Mouse (Mus musculus) cerebellum, postnatal 25 days (tissue): ENCODE measurements at regions not wholly inside any gene's neighbourhood (a gene's known extent, or its start where the extent isn't known, plus 50 kb on each side); places are given as distances from the start of the nearest gene placed in this dataset.

Experiments used
- DNase-seq, 2 experiments: peaks; one replicate each; pipeline ENCODE4 v3.0.0; 2021; ENCODE audit warnings: mixed read lengths in 2 of 2

- DNase-seq, result no peak
Observed at GRCm38 (mm10) chr3:41217770-41218169, 134.9 kb upstream of the Pgrmc2 start.

DNA sequence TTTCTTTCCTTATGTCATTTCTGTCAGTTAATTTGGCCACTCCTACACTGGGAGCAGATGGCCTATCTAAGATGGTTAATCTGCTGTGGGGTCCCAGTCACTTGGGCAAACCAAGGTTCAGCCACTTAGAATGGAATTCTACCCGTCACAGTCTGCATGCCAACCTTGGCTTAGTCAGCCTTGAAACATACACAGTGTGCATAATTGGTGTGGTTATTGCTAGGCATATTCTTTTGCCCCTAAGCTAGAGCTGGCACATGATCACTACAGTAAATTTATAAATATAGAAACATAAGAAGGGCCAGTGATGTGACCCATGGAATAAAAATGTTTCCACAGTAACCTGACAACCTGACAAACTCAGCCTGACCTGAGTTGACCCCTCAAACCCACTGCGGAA, 130.7 kb upstream of the Pgrmc2 start:
- DNase-seq, result no peak

DNA sequence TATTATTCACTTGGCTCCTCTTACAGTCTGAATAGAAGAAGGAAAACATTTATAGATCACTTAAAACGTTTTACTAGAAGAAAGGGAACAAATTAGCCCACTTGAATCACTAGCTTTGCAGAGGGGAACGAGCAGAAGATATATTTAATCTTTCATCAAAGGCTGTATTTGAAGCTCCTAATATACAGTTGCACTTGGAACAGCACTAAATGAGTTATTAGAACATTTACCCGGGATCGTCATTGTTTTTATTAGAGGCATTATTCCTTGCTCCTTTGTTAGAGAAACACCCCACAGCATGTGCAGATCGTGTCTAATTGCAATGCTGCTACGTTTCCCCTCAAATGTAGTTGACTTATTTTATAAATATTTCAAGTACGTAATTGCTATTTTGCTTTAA, 127.5 kb upstream of the Pgrmc2 start:
- no peak for DNase-seq

DNA sequence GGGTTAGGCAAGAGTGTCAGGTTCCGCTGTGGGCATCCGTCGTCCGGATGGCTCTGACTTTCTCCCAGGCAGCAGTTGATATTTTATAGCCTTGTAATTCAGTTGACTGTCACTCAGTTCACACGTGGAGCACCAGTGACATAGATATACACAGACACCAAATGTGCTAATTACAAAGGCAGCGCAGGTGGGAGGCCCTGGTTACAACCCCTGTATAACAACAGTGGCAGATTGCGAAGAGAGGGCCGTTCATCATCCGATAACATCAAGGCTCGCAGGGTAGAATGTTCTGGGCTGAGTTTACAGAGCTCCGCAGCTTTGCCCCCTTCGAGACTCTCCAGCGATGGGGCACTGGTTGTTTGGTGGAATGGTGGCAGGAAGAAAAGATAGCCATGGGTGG, 120.0 kb upstream of the Pgrmc2 start:
- DNase-seq, result no peak

DNA sequence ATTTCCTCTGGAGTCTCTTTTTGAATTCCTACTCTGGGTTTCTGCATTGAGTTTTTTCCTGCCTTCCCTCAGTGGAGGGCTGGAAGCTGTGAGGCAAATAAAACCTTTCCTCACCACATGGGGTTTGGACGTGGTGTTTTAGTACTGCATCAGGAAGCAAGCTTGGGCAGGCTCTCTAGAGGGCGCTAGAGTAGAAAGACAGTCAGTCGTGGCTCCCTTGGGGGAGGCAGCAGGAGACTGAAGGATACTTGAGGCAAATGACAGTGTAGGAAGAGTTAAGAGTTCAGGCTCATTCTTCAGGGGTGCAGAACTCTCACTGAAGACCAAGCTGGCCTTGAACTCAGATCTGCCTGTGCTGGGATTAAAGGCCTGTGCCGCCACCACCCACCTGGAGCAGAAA, 118.9 kb upstream of the Pgrmc2 start:
- DNase-seq, result no peak

DNA sequence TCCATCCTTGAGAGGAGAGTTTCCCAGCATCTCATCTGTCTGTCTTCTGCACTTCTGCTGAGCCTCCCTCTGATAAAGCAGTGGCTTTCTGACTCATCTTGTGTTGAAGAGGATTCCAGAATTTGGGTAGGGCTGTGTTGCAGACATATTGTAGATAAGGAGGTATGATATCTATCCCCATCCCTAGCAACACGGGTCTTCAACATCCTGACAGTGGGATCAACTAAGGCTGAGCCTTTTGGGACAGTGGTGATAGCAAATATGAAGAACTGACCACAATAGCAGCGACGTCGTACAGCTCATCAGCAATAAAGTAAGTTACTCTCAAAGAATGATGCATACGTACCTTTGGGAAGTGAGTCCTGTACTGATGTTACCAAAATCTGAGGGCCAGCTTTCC, 117.2 kb upstream of the Pgrmc2 start:
- DNase-seq, result no peak

GRCm38 (mm10) chr3:41198216-41198976, 115.5 kb upstream of the Pgrmc2 start:
- DNase-seq, result peak; percentile 67 to 80

GRCm38 (mm10) chr3:41195113-41195975, 112.5 kb upstream of the Pgrmc2 start:
- DNase-seq, result peak; percentile 99

DNA sequence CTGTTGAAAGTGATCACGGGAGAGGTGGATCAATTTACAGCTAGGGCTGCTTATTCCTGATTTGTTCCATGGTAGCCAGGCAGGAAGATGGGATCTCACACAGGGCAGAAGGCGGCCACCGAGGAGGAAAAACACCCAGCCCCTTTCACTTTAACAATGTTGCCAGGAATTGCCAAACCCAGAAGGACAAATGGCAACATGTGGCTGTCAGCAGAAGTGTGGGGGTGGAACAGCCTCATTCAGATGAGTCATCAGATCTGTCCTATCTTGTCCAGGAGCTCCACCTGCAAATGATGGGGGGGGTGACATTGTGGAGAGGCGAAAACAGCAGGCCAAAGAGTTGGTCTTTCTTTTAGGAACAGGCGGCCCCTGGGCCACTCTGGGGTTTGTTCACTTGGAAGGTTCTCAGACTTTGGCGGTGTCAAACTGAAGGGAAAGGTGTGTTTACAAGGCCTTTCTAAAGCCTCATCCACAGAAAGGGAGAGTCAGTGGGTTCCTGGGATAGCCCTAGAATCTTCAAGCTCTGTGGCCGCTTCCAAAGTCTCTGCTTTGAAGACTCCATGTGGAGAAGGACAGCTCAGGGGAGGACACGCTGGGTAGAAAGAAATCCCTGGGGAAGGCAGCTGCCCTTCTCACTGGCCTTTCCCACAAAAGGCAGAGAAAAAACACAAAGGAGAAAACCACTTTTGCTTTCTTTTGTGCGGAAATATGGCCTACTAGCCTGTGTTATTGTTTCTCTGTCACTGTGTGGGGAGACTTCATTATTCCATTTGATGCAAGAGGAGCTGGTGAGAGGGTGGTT, 111.7 kb upstream of the Pgrmc2 start:
- peak; percentile 12 to 16 for DNase-seq

DNA sequence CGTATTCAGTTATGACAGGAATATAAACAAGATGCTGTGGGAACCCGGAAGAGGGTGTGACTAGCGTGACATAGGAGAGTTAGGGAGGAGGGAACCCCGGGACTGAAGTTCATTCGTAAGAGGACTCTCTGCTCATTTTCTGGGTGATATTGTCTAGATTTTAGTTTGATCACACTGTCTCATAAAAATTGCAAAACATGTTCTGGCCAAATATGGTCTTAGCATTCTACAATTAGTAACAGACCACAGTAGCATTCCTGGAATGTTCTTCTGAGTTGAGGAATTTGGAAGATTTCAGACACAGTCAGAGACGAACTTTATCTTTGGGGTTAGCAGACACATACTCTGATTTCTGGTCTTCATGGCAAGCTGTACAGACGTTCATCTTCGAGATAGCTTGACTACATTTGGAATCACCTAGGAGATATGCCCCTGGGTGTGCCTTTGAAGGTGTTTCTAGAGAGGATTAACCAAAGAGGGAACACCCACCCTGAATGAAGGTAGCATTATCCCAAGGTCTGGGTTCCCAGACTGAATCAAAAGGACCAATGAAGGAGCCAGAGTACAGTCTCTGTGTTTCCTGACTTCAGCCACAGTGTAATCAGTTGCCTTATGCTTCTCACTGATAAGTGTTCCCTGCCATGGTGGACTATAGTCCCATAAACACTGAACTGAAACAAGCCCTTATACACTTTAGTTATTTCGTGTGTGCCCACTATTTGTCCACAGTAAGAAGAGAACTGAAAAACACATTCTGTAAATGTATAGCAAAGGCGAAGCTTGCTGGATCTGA, 102.7 kb upstream of the Pgrmc2 start:
- DNase-seq, result no peak

GRCm38 (mm10) chr3:41184375-41184774, 101.5 kb upstream of the Pgrmc2 start:
- no peak for DNase-seq

- peak in 1 of 2 experiments; percentile 12 for DNase-seq
Observed at GRCm38 (mm10) chr3:41182900-41183595, 100.2 kb upstream of the Pgrmc2 start.

GRCm38 (mm10) chr3:41182036-41182899, 99.4 kb upstream of the Pgrmc2 start:
- DNase-seq, result peak; percentile 88 to 94

DNA sequence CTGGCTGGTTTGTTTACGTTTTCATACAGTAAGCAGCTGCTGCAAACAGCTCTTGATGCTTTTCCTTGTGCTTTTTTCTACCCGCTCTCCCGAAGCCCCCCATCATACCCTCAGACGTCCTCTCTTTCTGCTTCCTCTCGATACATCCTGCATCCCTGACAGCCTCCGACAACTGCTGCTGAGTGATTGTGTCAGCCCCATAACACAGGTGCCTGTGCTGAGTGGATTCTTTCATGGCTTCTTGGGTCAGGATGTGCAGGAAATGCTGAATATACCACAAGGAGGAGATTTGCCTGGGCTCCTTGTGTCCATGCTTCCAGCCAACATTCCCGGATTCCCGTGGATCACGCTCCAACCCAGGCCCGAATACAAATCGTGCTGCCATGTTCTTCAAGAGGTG, 98.6 kb upstream of the Pgrmc2 start:
- no peak for DNase-seq

GRCm38 (mm10) chr3:41180911-41181310, 98.1 kb upstream of the Pgrmc2 start:
- no peak for DNase-seq

GRCm38 (mm10) chr3:41179037-41179880, 96.4 kb upstream of the Pgrmc2 start:
- DNase-seq, result no peak

- no peak for DNase-seq
Observed at GRCm38 (mm10) chr3:41177124-41177523, 94.3 kb upstream of the Pgrmc2 start.

DNA sequence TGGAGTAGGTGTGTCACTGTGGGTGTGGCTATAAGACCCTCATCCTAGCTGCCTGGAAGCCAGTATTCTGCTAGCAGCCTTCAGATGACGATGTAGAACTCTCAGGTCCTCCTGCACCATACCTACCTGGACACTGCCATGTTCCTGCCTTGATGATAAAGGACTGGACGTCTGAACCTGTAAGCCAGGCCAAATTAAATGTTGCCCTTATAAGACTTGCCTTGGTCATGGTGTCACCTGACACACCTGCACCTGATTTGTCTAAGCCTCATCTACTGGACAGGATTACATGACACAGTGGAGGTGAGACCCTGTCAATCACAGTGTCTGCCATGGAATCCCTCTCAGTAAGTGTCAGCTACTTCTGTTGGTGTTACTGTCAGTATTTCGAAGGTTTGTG, 92.5 kb upstream of the Pgrmc2 start:
- no peak for DNase-seq

DNA sequence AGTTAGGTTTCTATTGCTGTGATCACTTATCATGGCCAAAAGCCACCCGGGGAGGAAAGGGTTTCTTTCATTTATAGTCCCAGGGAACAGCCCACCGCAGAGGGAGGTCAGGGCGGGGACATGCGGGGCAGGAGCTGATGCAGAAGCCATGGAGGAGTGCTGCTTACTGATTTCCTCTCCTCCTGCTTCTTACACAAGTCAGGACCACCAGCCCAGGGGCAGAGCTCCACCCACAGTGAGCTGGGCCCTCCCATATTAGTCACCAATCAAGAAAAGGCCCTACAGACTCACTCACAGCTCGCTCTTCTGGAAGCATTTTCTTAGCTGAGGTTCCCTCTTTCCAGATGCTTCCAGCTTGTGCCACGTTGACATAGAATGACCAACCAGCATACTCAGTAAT, 90.7 kb upstream of the Pgrmc2 start:
- DNase-seq, result no peak
